Mouse (Mus musculus): ENCODE results near the gene Gpatch2.

Gpatch2 gene

DNA sequence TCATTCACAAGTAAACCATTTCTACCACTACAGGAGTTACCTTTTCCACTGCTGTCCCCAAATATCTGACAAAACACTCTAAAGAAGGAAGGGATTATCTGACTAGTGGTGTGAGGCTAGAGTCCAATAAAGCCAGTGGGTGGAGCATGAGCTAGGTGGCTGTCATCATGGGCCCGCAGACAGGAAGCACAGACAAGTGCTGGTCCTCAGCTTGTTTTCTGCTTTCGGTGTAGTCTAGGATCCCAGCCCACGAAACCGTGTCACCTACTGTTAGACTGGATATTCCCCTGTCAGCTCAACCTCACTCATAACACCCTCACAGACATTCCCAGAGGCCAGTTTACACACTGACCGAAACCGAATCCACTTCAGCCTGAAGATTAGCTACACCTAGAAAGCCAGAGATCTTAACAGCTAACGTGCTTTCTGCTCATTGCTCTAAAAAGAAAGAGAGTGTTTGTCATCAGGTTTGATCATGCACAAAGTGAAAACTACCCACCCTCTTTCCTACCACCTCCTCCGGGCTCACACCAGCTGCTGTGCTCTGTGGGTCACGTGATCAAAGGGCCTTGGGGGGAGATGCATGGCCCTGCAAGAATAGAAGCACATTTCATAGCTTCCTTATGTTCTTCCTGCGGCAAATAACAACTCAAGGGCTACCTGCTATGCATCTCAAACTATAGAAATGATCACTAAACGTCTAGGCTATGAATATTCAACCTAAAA is 161.8 kb downstream of the Gpatch2 start:
- DNase-seq: no peak

DNA sequence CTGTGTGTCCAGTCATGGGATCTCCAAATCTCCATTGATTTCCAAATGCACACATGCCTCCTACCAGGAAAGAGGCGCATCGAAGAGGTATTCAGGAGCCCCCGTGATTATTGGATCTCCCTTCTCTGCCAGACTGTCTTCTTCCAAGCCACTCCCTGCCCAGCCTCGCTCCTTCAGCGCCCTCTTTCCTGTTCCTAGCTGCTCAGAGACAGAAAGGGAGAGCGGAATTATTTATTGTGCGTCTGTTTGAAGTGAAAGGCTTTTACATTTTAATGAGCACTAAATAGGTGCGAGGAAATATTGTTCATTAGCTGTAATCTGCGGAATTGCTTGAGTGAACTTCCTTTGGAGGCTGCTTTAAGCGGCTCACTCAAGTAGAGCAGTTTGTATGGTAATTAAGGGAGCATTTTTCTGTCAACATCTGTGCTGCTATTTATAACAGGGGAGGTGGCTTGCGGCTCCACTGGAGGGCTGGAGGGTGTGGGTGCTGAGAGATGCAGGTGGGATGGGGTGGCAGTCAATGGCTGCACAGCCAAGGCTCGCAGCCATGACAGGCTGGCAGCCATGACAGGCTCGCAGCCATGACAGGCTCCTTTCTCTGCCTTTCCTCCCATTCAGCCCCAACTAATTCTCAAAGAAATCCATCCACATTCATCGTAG is 162.7 kb downstream of the Gpatch2 start:
- DNase-seq: peak; percentile 14

DNA sequence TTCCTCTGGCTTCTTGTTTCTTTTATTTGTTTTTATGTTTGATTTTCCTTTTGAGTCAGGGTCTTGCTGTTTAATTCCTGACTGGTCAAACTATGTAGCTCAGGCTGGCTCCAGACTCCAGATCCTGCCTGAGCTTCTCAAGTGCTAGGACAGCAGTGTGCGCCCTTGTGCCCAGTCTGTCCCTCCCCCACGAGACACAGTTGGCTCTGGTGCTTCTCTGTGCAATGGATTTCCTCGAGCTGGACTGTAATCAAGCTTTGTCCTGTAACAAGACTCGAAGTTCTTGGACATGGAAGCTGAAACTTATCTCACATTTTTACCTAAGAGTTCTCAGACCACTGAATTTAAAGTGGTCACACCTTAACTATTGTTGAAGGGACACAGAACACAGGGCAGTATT is 174.2 kb downstream of the Gpatch2 start:
- DNase-seq: no peak

DNA sequence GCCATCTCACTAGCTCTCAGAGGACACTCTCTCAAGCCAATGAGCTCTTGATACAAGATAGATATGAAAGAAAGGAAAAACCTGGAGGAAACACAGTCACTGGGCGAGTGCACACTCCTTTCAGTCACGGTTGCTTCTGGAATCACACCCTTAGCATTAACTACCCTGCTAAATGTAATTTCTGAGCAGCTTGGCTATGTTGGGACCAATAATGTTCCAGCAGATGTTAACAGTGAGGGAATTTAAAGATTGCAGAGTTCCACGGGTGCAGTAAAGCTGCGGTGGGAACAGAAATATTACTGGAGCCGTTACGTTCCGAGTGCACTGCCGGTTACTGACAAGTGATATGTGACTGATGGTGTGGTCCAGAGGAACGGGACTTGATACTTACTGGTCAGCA is 185.5 kb downstream of the Gpatch2 start:
- no peak for DNase-seq

All from embryo, embryonic 11 days (tissue).